Mouse (Mus musculus): Measurements from ENCODE around the gene Gm14308. TPM values are rescaled to one million over a fixed set of nuclear protein-coding genes. Genes with fewer than 3 reads are reported as not detected.

Gene Gm14308
- total RNA-seq (2023) = not detected

GRCm38 (mm10) chr2:176636244-176636643 lies at the start of gene Gm14308:
Gm14308 (minus strand) TSS chr2:176636344.

GRCm38 (mm10) chr2:176670222-176670621 lies 34.1 kb upstream of the Gm14308 start, which contains the start of gene Zfp973:
Zfp973 (plus strand) TSS chr2:176670522.

Other genes starting within 250 kb of the Gm14308 start
- gene Gm14435, start 212.8 kb downstream of the Gm14308 start, total RNA-seq (2023) = not detected
- not detected for gene Gm14434, start 149.6 kb downstream of the Gm14308 start, total RNA-seq (2023)
- gene Zfp967, start 115.3 kb downstream of the Gm14308 start, total RNA-seq (2023) = not detected
- gene Zfp973, start 34.2 kb upstream of the Gm14308 start, total RNA-seq (2023) = 6.7 TPM
- 2.1 TPM for gene Gm14305, start 72.0 kb upstream of the Gm14308 start, total RNA-seq (2023)
- 7.9 TPM for gene Gm14295, start 162.3 kb upstream of the Gm14308 start, total RNA-seq (2023)
- gene Gm14408, start 194.8 kb upstream of the Gm14308 start, total RNA-seq (2023) = not detected